Mouse (Mus musculus) intestine, embryonic 16.5 days (tissue): ENCODE data around the gene Slamf7. TPM values are rescaled to one million over a fixed set of nuclear protein-coding genes. Genes with fewer than 3 reads are reported as not detected.
"Not testable (repeated sequence)": the region's sequence is repeated elsewhere in the genome, so short reads cannot be mapped to it uniquely, and the experiment has no call there.

ENCODE experiments used
- ATAC-seq: fragments of 200-750 bp; cut with Nextera tagmentation; 2 replicates; pipeline ENCODE4 v1.8.0; 2017; ENCODE audit warnings: moderate TSS enrichment, moderate library complexity
- H3K27ac ChIP-seq: fragments of 300-500 bp; sonication (generic); 2 replicates; pipeline ENCODE4 v1.5.1; 2014; ENCODE audit warnings: mild to moderate bottlenecking, low read length
- H3K27me3 ChIP-seq: fragments of 300-500 bp; sonication (generic); replicated peaks from 2 replicates; pipeline ENCODE4 v1.6.1; 2014; ENCODE audit warnings: low read length, control low read depth, mixed read lengths; ENCODE audit not compliant: control insufficient read depth, insufficient read depth
- H3K36me3 ChIP-seq: fragments of 300-500 bp; sonication (generic); 2 replicates; pipeline ENCODE4 v1.6.1; 2014; ENCODE audit warnings: low read length, control low read depth; ENCODE audit not compliant: control insufficient read depth, insufficient read depth
- H3K4me1 ChIP-seq: fragments of 300-500 bp; sonication (generic); 2 replicates; pipeline ENCODE4 v1.6.1; 2014; ENCODE audit warnings: low read length, control low read depth, mixed read lengths; ENCODE audit not compliant: control insufficient read depth, insufficient read depth
- H3K4me2 ChIP-seq: fragments of 300-500 bp; sonication (generic); 2 replicates; pipeline ENCODE4 v1.6.1; 2014; ENCODE audit warnings: low read depth, low read length, control low read depth
- H3K4me3 ChIP-seq: fragments of 300-500 bp; sonication (generic); 2 replicates; pipeline ENCODE4 v1.5.1; 2014; ENCODE audit warnings: mild to moderate bottlenecking, low read length
- H3K9ac ChIP-seq: fragments of 300-500 bp; sonication (generic); 2 replicates; pipeline ENCODE4 v1.6.1; 2014; ENCODE audit warnings: low read depth, low read length
- H3K9me3 ChIP-seq: fragments of 300-500 bp; sonication (generic); 2 replicates; pipeline ENCODE4 v1.6.1; 2016; ENCODE audit warnings: low read length, control low read depth; ENCODE audit not compliant: control insufficient read depth
- WGBS: fragments of 180-500 bp; shearing (Covaris S2); extraction: QIAGEN DNeasy Blood & Tissue Kit; methylation state at CpG from one replicate; pipeline ENCODE4 v1.1.7; 2014; 5-methylcytosine and 5-hydroxymethylcytosine counted together
- polyA plus RNA-seq: library from polyadenylated mRNA; unstranded; fragments of >200 nt; fragmentation: Nextera tagmentation; extraction: Ambion mirVana; gene quantifications from 2 replicates; pipeline ENCODE4 v1.2.1, GENCODE M21; 2015

Gene Slamf7
- polyA plus RNA-seq, 1 experiment from 2014 or later: 0.18 TPM

DNA sequence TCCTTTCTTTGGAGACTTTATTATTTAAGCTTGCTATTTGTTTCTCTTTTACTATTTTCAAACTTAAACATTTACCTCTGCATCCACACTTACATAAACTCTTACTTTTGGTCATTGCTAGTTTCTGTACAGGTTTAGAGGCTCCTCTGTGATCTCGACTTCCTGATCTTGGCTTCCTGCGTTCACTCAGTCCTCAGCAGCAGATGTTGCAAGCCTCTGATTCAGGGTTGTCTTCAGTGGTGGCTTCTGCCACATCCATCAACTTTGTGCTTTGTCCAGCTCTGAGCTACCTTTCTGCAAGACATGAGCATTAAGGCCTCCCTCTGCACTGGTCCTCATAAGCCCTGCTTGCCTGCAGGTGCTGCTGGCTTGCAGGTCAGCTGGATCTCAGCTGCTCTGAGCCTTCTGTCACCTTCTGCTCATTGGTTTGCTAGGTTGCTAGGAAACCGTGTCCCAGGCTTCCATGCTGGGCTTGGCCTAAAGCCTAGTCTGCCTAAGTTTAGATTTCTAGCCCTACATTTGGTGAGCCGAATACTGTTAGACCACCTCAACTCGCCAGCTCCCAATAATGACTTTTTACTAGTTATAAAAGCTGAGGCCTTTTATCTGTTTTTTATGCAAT lies 20.1 kb upstream of the Slamf7 start:
- WGBS: 71% methylated on average over 5 of the region's 5 CpGs
- ATAC-seq: no peak

DNA sequence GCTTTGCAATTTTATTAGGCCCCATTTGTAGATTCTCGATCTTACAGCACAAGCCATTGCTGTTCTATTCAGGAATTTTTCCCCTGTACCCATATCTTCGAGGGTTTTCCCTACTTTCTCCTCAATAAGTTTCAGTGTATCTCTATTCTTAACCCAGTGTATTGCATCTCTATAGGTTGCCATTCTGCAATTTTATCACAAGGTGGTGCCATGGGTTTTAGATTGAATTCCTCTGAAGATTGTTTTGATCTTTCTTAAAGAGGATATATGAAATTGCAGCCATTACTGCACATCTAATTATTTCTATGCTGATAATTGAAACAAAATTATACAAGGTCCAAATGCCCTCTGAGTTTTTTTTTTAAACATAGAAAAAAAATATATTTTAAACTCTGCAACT lies 19.6 kb upstream of the Slamf7 start:
- not testable (repeated sequence) for H3K27ac ChIP-seq, H3K27me3 ChIP-seq, H3K9ac ChIP-seq, H3K4me2 ChIP-seq, H3K36me3 ChIP-seq, ATAC-seq, H3K4me3 ChIP-seq, H3K4me1 ChIP-seq, H3K9me3 ChIP-seq
- 91% methylated on average over 2 of the region's 2 CpGs for WGBS

More for the DNA sequence above, 20.1 kb upstream of the Slamf7 start:
- no peak overlapping the region for H3K27ac ChIP-seq
- H3K4me2 ChIP-seq: no peak overlapping the region
- H3K4me1 ChIP-seq: no peaks in the 10 kb centered on the region
- H3K36me3 ChIP-seq: no peaks in the 10 kb centered on the region
- no peaks in the 10 kb centered on the region for H3K9me3 ChIP-seq
- H3K27me3 ChIP-seq: no peaks in the 10 kb centered on the region
- no peak overlapping the region for H3K9ac ChIP-seq
- no peak overlapping the region for H3K4me3 ChIP-seq

- no peaks in the 10 kb centered on the region for H3K4me1 ChIP-seq
- no peak for ATAC-seq
- WGBS: 74% methylated on average over 1 of the region's 1 CpGs
Observed at GRCm38 (mm10) chr1:171667160-171667559, 14.3 kb upstream of the Slamf7 start.

DNA sequence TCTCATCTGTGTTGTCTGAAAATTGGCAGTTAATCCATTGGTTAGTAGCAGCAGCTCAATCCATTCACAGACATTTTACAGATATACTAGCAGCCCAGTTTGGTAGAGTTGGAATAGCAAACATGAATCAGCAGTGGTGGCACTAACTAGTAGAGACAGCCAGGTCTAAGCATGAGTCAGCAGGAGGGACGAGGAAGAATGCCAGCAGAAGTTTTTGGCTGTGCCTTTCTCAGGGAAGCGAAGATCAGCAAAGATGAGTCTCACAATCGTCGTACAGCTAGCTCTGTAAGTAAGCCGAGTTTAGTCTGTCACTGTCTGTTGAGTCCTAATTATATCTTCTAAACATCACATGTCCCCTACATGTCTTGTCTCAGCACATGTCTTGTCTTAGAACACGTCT lies 13.5 kb upstream of the Slamf7 start:
- 86% methylated on average over 6 of the region's 6 CpGs for WGBS
- Histone ChIP-seq H3K36me3 (no peaks in the 10 kb centered on the region), H3K9me3 (no peaks in the 10 kb centered on the region), H3K27ac (no peak overlapping the region), H3K4me3 (no peak overlapping the region), H3K9ac (no peak overlapping the region), H3K27me3 (no peaks in the 10 kb centered on the region), H3K4me2 (no peak overlapping the region), H3K4me1 (no peaks in the 10 kb centered on the region)
- no peak for ATAC-seq

More at GRCm38 (mm10) chr1:171667160-171667559, 14.3 kb upstream of the Slamf7 start:
- Histone ChIP-seq H3K4me3 (no peak overlapping the region), H3K9me3 (no peaks in the 10 kb centered on the region), H3K27ac (no peak overlapping the region), H3K4me2 (no peak overlapping the region), H3K27me3 (no peaks in the 10 kb centered on the region), H3K36me3 (no peaks in the 10 kb centered on the region), H3K9ac (no peak overlapping the region)

DNA sequence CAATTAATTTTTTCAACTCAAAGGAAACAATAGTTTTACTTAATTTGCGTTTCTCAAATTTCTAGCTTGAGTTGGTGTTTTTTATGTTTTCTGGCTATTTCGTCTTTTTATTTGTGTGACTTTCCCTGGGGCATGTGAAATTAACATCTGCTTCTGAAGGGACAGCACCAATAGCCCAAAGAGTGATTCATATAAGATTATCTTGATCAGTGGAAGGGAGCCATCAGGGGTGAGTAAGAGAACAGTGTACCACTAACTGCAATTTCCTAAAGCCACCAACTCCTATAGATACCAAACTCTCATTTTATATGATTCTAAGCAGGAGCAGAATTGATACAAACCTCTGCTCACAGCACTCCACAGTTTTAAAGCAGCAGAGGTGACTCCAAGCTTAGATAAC lies 10.9 kb upstream of the Slamf7 start:
- 89% methylated on average over 2 of the region's 2 CpGs for WGBS
- no peak for ATAC-seq
- Histone ChIP-seq H3K4me2 (no peak overlapping the region), H3K9ac (no peak overlapping the region), H3K9me3 (no peaks in the 10 kb centered on the region), H3K27ac (no peak overlapping the region), H3K36me3 (no peaks in the 10 kb centered on the region), H3K4me3 (no peak overlapping the region), H3K4me1 (no peaks in the 10 kb centered on the region), H3K27me3 (no peaks in the 10 kb centered on the region)

DNA sequence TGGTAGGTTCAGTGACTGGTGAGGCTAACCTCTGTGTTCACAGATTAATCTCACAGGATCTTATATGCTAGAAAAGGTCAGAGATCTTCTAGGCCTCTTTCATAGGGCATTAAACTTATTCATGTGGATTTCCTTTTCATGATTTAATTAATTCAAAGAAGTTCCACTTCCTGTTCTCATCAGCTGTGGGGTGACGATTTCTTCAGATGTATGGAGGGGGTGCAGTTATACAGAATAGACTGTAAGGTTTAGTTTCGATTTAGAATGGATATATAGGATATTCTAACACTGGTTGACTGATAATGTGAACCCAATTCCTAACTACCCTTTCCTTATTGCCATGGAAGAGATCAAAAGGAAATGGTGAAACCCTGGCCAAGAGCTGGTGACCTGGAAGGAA lies 8.6 kb upstream of the Slamf7 start:
- Histone ChIP-seq H3K9me3 (no peaks in the 10 kb centered on the region), H3K4me1 (no peaks in the 10 kb centered on the region), H3K4me2 (no peak overlapping the region), H3K27ac (no peak overlapping the region), H3K9ac (no peak overlapping the region), H3K27me3 (no peaks in the 10 kb centered on the region), H3K36me3 (no peaks in the 10 kb centered on the region), H3K4me3 (no peak overlapping the region)
- no peak for ATAC-seq
- 78% methylated on average over 2 of the region's 2 CpGs for WGBS

- H3K9me3 ChIP-seq: no peaks in the 10 kb centered on the region
- H3K36me3 ChIP-seq: no peaks in the 10 kb centered on the region
- H3K4me2 ChIP-seq: no peak overlapping the region
- no peaks in the 10 kb centered on the region for H3K27me3 ChIP-seq
- H3K4me1 ChIP-seq: no peaks in the 10 kb centered on the region
- H3K9ac ChIP-seq: no peak overlapping the region
- H3K27ac ChIP-seq: no peak overlapping the region
- ATAC-seq: no peak
- no peak overlapping the region for H3K4me3 ChIP-seq
- 84% methylated on average over 1 of the region's 1 CpGs for WGBS
Observed at GRCm38 (mm10) chr1:171660423-171660822, 7.6 kb upstream of the Slamf7 start.

- no peak for ATAC-seq
- Histone ChIP-seq H3K9ac (no peak overlapping the region), H3K36me3 (no peaks in the 10 kb centered on the region), H3K9me3 (no peaks in the 10 kb centered on the region), H3K4me2 (no peak overlapping the region), H3K4me1 (no peaks in the 10 kb centered on the region), H3K27ac (no peak overlapping the region), H3K4me3 (no peak overlapping the region), H3K27me3 (no peaks in the 10 kb centered on the region)
- 66% methylated on average over 5 of the region's 5 CpGs for WGBS
Observed at GRCm38 (mm10) chr1:171658561-171658991, 5.7 kb upstream of the Slamf7 start.

DNA sequence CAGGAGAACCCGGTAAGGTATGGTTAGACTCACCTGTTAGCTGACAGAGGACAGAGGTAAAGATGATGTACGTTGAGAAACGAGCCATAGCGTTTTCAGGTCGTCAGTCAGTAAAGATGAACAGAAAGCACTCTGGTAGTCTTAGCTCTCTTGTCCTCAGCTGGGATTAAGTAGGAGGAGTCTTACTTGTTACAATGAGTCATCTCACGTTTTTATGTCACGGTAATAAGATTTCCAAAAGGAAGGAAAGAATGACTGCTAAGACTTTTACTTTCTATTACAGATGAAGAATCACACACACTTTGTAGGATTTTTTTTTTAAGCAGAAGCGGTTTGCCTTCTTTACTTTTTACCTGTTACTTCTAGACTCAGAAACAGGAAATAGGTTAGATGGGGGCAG lies 4.0 kb downstream of the Slamf7 start:
- 68% methylated on average over 8 of the region's 8 CpGs for WGBS
- H3K36me3 ChIP-seq: no peaks in the 10 kb centered on the region
- no peak for ATAC-seq

GRCm38 (mm10) chr1:171647716-171648115 lies 5.1 kb downstream of the Slamf7 start:
- ATAC-seq: no peak
- no peak overlapping the region for H3K9ac ChIP-seq
- no peaks in the 10 kb centered on the region for H3K9me3 ChIP-seq
- H3K4me1 ChIP-seq: no peaks in the 10 kb centered on the region
- WGBS: 88% methylated on average over 5 of the region's 5 CpGs
- no peak overlapping the region for H3K27ac ChIP-seq
- no peaks in the 10 kb centered on the region for H3K27me3 ChIP-seq
- no peak overlapping the region for H3K4me2 ChIP-seq
- H3K36me3 ChIP-seq: no peaks in the 10 kb centered on the region
- no peak overlapping the region for H3K4me3 ChIP-seq

More for the DNA sequence above, 4.0 kb downstream of the Slamf7 start:
- Histone ChIP-seq H3K4me3 (no peak overlapping the region), H3K27ac (no peak overlapping the region), H3K9ac (no peak overlapping the region), H3K4me1 (no peaks in the 10 kb centered on the region), H3K4me2 (no peak overlapping the region), H3K27me3 (no peaks in the 10 kb centered on the region), H3K9me3 (no peaks in the 10 kb centered on the region)
